Mouse (Mus musculus) limb, embryonic 10.5 days (tissue): ENCODE data around the gene Mark1. TPM values are rescaled to one million over a fixed set of nuclear protein-coding genes. Genes with fewer than 3 reads are reported as not detected.
A peak's percentile ranks its signal among the peaks of the same experiment; 100 is the strongest.

Source experiments
- DNase-seq: peaks from one replicate; pipeline ENCODE4 v3.0.0-alpha.2; 2017; ENCODE audit warnings: low spot score
- H3K27ac ChIP-seq: fragments of 300-500 bp; sonication (generic); 2 replicates; pipeline ENCODE4 v1.5.1; 2016; ENCODE audit warnings: mild to moderate bottlenecking
- H3K27me3 ChIP-seq: fragments of 300-500 bp; sonication (generic); 2 replicates; pipeline ENCODE4 v1.6.1; 2016; ENCODE audit warnings: low read depth, mild to moderate bottlenecking; ENCODE audit not compliant: poor library complexity, severe bottlenecking
- H3K36me3 ChIP-seq: fragments of 300-500 bp; sonication (generic); 2 replicates; pipeline ENCODE4 v1.6.1; 2016; ENCODE audit warnings: mild to moderate bottlenecking, moderate library complexity
- H3K4me1 ChIP-seq: fragments of 300-500 bp; sonication (generic); 2 replicates; pipeline ENCODE4 v1.6.1; 2016
- H3K4me3 ChIP-seq: fragments of 300-500 bp; sonication (generic); 2 replicates; pipeline ENCODE4 v1.5.1; 2016; ENCODE audit warnings: mild to moderate bottlenecking, moderate library complexity
- H3K9me3 ChIP-seq: fragments of 300-500 bp; sonication (generic); replicated peaks from 2 replicates; pipeline ENCODE4 v1.6.1; 2016; ENCODE audit warnings: mild to moderate bottlenecking
- WGBS: fragments of 180-500 bp; shearing (Covaris S2); methylation state at CpG from one replicate; pipeline ENCODE4 v1.1.7; 2016; 5-methylcytosine and 5-hydroxymethylcytosine counted together
- polyA plus RNA-seq: library from polyadenylated mRNA; unstranded; fragments of >200 nt; fragmentation: Nextera tagmentation; extraction: Ambion mirVana; gene quantifications from 2 replicates; pipeline ENCODE4 v1.2.1, GENCODE M21; 2016

Gene Mark1
- polyA plus RNA-seq, 1 experiment from 2014 or later = 2.4 TPM

GRCm38 (mm10) chr1:184905904-184906745, 93.2 kb downstream of the Mark1 start:
- DNase-seq = no peak
- Histone ChIP-seq H3K4me3 (no peak overlapping the region), H3K27me3 (no peaks in the 10 kb centered on the region), H3K4me1 (no peaks in the 10 kb centered on the region), H3K36me3 (peaks cover 61% of the 10 kb centered on the region), H3K27ac (no peak overlapping the region), H3K9me3 (no peaks in the 10 kb centered on the region)
- WGBS = 95% methylated on average over 12 of the region's 12 CpGs

DNA sequence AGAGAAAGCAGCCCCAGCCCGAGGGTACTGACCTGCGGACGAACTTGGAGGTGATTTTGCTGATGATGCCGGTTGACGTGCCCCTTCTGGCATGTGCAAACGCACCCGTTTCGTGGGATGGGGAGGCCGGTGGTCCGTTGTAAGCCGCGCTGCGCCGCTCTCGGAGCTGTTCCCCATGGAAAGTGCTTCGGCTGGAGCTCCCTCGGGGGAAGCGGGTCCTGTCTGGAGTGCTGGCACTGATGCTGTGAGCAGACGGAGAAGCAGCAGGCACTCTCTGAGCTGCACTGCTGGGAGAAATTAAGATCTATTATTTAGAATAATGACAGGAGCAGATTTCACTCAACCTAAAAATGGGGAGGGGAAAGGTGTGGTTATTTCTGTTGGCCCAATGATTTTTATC, 94.0 kb downstream of the Mark1 start:
- Histone ChIP-seq H3K9me3 (no peaks in the 10 kb centered on the region), H3K27ac (no peak overlapping the region), H3K27me3 (no peaks in the 10 kb centered on the region), H3K36me3 (peaks cover 59% of the 10 kb centered on the region), H3K4me1 (no peaks in the 10 kb centered on the region), H3K4me3 (no peak overlapping the region)
- 90% methylated on average over 19 of the region's 19 CpGs for WGBS
- DNase-seq = no peak

- no peak overlapping the region for H3K4me3 ChIP-seq
- no peak overlapping the region for H3K27ac ChIP-seq
- no peaks in the 10 kb centered on the region for H3K27me3 ChIP-seq
- H3K4me1 ChIP-seq = no peaks in the 10 kb centered on the region
- WGBS = 87% methylated on average over 7 of the region's 7 CpGs
- H3K36me3 ChIP-seq = peaks cover 61% of the 10 kb centered on the region
- no peak for DNase-seq
- no peaks in the 10 kb centered on the region for H3K9me3 ChIP-seq
These were observed 95.7 kb downstream of the Mark1 start for GRCm38 (mm10) chr1:184903697-184904096.

GRCm38 (mm10) chr1:184902886-184903285, 96.5 kb downstream of the Mark1 start:
- WGBS = 90% methylated on average over 7 of the region's 7 CpGs
- Histone ChIP-seq H3K4me1 (no peaks in the 10 kb centered on the region), H3K36me3 (peaks cover 60% of the 10 kb centered on the region), H3K27me3 (no peaks in the 10 kb centered on the region), H3K4me3 (no peak overlapping the region), H3K27ac (no peak overlapping the region), H3K9me3 (no peaks in the 10 kb centered on the region)
- no peak for DNase-seq

- no peaks in the 10 kb centered on the region for H3K9me3 ChIP-seq
- H3K4me1 ChIP-seq = no peaks in the 10 kb centered on the region
- DNase-seq = no peak
- H3K27ac ChIP-seq = no peak overlapping the region
- WGBS = 77% methylated on average over 16 of the region's 16 CpGs
- H3K36me3 ChIP-seq = peaks cover 20% of the 10 kb centered on the region; the same call in 1 of the 2 replicates
- no peaks in the 10 kb centered on the region for H3K27me3 ChIP-seq
- H3K4me3 ChIP-seq = no peak overlapping the region
These were observed 102.0 kb downstream of the Mark1 start for GRCm38 (mm10) chr1:184897350-184897749.

DNA sequence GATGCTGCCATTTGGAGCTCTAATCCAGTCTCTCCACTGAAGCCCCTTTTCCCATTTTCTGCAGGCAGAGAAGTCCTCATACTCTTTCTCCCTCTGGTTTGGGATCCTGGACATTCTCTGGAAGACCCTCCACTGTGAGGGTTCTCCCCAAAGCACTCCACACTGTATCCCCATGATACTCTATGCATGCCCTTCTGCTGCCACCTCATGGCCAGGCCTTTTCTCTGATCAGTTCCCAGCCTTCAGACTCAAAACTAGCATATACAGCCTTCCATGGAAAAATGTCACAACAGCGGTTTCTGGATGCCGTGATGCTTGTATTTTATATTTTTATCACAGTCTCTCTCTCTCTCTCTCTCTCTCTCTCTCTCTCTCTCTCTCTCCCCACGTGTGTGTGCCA, 107.4 kb downstream of the Mark1 start:
- no peak overlapping the region for H3K27ac ChIP-seq
- no peaks in the 10 kb centered on the region for H3K27me3 ChIP-seq
- DNase-seq = no peak
- WGBS = 85% methylated on average over 3 of the region's 3 CpGs
- no peaks in the 10 kb centered on the region for H3K4me1 ChIP-seq
- no peak overlapping the region for H3K4me3 ChIP-seq
- H3K36me3 ChIP-seq = no peaks in the 10 kb centered on the region
- no peaks in the 10 kb centered on the region for H3K9me3 ChIP-seq

GRCm38 (mm10) chr1:184889454-184889853, 109.9 kb downstream of the Mark1 start:
- Histone ChIP-seq H3K27me3 (peaks cover 7% of the 10 kb centered on the region; the same call in 1 of the 2 replicates), H3K27ac (no peak overlapping the region), H3K36me3 (no peaks in the 10 kb centered on the region), H3K4me3 (no peak overlapping the region), H3K4me1 (no peaks in the 10 kb centered on the region), H3K9me3 (no peaks in the 10 kb centered on the region)
- no peak for DNase-seq
- 87% methylated on average over 6 of the region's 6 CpGs for WGBS

DNA sequence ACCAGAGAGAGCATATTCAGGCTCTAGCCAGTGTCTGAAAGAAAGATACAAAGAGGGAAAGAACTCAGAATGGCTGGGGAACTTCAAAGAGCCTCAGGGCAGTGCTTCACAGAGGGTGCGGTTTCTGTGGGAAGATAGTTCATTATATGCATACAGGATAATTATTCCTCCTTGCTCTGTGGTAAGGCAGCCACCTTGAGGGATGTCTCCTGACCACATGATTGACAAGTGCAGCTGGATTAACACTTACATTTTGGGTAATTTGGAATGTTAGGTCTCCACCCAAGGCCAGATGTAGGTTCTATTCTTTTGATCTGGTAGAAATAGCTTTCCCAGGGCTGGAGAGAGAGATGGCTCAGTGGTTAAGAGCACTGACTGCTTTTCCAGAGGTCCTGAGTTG, 113.2 kb downstream of the Mark1 start:
- DNase-seq = no peak
- Histone ChIP-seq H3K36me3 (no peaks in the 10 kb centered on the region), H3K27ac (no peak overlapping the region), H3K4me3 (no peak overlapping the region), H3K27me3 (peaks cover 40% of the 10 kb centered on the region), H3K4me1 (peaks cover 9% of the 10 kb centered on the region), H3K9me3 (no peaks in the 10 kb centered on the region)
- 63% methylated on average over 1 of the region's 1 CpGs for WGBS

DNA sequence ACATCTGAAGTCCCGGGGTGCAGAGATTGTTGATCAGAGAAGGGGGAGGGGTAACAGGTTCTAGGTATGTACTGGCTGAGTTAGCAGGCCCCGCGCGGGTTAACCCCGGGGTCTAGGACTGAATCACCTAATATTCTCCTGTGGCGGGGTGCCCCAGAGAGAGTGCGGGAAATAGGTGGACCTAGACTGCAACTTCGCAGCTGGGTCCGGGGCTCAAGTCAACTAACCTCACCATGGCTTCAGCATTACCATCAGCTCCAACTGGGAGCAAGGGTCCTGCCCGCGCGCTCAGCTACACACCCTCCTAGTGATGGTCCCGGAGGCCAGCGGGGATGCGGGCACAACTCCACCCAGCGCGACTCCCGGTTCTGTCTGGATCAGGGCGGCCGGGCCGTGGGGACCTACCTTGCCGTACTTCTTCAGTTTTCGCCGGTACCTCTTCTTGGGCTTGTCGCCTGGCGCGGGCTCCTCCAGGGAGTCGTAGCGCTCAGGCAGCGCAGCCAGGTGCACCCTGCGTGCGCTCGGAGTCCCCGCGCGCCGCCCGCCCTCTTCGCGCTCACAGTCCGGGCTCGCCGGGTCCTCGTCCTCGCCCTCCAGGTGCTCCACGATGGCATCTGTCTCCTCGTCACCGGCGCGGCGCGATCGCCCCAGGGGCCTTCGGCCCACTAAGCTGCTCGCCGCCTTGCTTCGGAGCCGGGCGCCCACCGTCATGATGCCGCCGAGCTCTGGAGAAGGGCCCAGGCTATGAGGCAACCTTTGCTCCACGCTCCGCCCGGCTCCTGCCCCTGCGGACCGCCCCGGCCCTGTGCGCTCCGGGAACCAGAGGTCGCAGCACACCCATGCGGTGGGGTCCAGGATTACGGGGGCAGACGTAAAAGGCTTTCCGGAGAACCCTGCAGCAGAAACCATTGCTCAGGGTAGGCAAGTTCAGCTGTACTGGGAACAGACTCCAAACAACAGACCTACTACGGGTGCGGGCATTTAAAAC, 116.8 kb downstream of the Mark1 start, which contains the start of gene C130074G19Rik:
Gene C130074G19Rik, minus strand, starts transcription at position 938 of the 988 bp plus-strand sequence.
- Histone ChIP-seq H3K36me3 (no peaks in the 10 kb centered on the region), H3K4me1 (peaks cover 15% of the 10 kb centered on the region), H3K27ac (peak within 1 kb of the TSS; percentile 61), H3K4me3 (peak within 1 kb of the TSS; percentile 56), H3K9me3 (no peaks in the 10 kb centered on the region), H3K27me3 (peaks cover 50% of the 10 kb centered on the region)
- 3% methylated on average over 77 of the region's 77 CpGs for WGBS
- DNase-seq = peak; percentile 69

DNA sequence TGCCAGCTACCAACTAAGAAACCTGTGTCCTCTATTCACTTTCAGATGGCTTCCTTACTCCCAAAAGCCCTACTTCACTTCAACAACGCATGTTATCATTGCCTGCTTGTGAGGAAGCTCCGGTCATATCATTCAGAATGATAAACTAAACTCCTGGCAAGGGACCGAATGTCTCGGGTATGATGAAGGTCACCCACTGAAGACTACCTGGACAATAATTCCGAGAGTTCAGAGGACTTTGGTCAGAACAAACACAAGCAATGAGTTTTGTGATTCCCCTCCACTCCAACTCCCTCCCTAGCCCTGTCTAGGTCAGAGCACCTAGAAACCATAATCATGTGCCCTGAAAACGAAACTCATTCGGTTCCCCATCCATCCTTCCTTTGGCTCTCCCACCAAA, 117.5 kb downstream of the Mark1 start:
- no peak for DNase-seq
- Histone ChIP-seq H3K9me3 (no peaks in the 10 kb centered on the region), H3K27ac (no peak overlapping the region), H3K27me3 (peaks cover 50% of the 10 kb centered on the region), H3K36me3 (no peaks in the 10 kb centered on the region), H3K4me1 (peaks cover 15% of the 10 kb centered on the region), H3K4me3 (peak overlapping the region; percentile 56)
- WGBS = 71% methylated on average over 7 of the region's 7 CpGs

DNA sequence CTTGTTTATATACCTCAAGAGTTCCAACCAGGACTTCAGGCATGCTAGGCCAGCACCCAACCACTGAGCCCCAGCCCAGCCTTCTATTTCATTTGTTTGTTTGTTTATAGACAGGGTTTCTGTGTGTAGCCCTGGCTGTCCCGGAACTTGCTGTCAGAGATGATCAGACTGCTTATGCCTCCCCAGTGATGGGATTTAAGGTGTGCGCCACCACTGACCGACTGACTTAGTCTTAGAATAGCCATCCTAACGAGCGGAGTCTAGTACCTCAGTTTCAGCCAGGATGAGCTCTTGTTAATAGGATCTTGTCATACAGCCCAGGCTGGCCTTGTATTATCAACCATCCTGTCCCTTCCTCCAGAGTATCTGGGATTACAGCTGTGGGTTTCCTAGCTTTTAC, 118.2 kb downstream of the Mark1 start:
- no peak for DNase-seq
- H3K4me1 ChIP-seq = peaks cover 15% of the 10 kb centered on the region
- no peak overlapping the region for H3K27ac ChIP-seq
- H3K36me3 ChIP-seq = no peaks in the 10 kb centered on the region
- no peaks in the 10 kb centered on the region for H3K9me3 ChIP-seq
- WGBS = 87% methylated on average over 5 of the region's 5 CpGs
- H3K27me3 ChIP-seq = peaks cover 50% of the 10 kb centered on the region
- no peak overlapping the region for H3K4me3 ChIP-seq

GRCm38 (mm10) chr1:184878860-184879259, 120.5 kb downstream of the Mark1 start:
- Histone ChIP-seq H3K27ac (no peak overlapping the region; the same call in 1 of the 2 replicates), H3K4me1 (peaks cover 27% of the 10 kb centered on the region), H3K4me3 (no peak overlapping the region), H3K27me3 (peaks cover 37% of the 10 kb centered on the region), H3K9me3 (no peaks in the 10 kb centered on the region), H3K36me3 (no peaks in the 10 kb centered on the region)
- DNase-seq = no peak
- WGBS = 88% methylated on average over 6 of the region's 6 CpGs

GRCm38 (mm10) chr1:184877306-184877705, 122.1 kb downstream of the Mark1 start:
- H3K27me3 ChIP-seq = peaks cover 22% of the 10 kb centered on the region
- H3K9me3 ChIP-seq = no peaks in the 10 kb centered on the region
- WGBS = 60% methylated on average over 2 of the region's 2 CpGs
- DNase-seq = no peak
- no peaks in the 10 kb centered on the region for H3K36me3 ChIP-seq
- H3K4me3 ChIP-seq = no peak overlapping the region
- H3K4me1 ChIP-seq = peaks cover 21% of the 10 kb centered on the region
- H3K27ac ChIP-seq = no peak overlapping the region
